Mouse (Mus musculus) layer of hippocampus, adult 11-12 months (tissue): Measurements from ENCODE around the gene Abhd14a.

Source experiments
- DNase-seq: peaks from one replicate; pipeline ENCODE4 v3.0.0; 2022; ENCODE audit warnings: low spot score

The Abhd14a gene

GRCm38 (mm10) chr9:106452351-106452750 is 4.9 kb upstream of the Abhd14a start:
- no peak for DNase-seq

- no peak for DNase-seq
Observed at GRCm38 (mm10) chr9:106451899-106452298, 4.4 kb upstream of the Abhd14a start.

- no peak for DNase-seq
Observed at GRCm38 (mm10) chr9:106451298-106451697, 3.8 kb upstream of the Abhd14a start.

GRCm38 (mm10) chr9:106450661-106451060 is 3.2 kb upstream of the Abhd14a start:
- DNase-seq, result peak; percentile 34

- no peak for DNase-seq
Observed at GRCm38 (mm10) chr9:106449947-106450346, 2.5 kb upstream of the Abhd14a start.

- peak; percentile 78 for DNase-seq
Observed at GRCm38 (mm10) chr9:106448498-106449031, 1.1 kb upstream of the Abhd14a start.

GRCm38 (mm10) chr9:106447951-106448350 is 473 bp upstream of the Abhd14a start:
- DNase-seq, result no peak

- no peak for DNase-seq
Observed at GRCm38 (mm10) chr9:106444836-106445235, 2.6 kb downstream of the Abhd14a start.

- DNase-seq, result no peak
Observed at GRCm38 (mm10) chr9:106442680-106443079, 4.8 kb downstream of the Abhd14a start.

GRCm38 (mm10) chr9:106436566-106436965 is 10.9 kb downstream of the Abhd14a start:
- no peak for DNase-seq

GRCm38 (mm10) chr9:106433389-106433788 is 14.1 kb downstream of the Abhd14a start:
- DNase-seq, result no peak

GRCm38 (mm10) chr9:106430015-106430264 is 17.5 kb downstream of the Abhd14a start:
- DNase-seq, result no peak

- peak; percentile 95 for DNase-seq
Observed at GRCm38 (mm10) chr9:106429221-106430014, 18.1 kb downstream of the Abhd14a start, which contains the start of gene Rpl29. Gene Rpl29 (plus strand): TSS chr9:106429454.

- DNase-seq, result no peak
Observed at GRCm38 (mm10) chr9:106428719-106429220, 18.7 kb downstream of the Abhd14a start.

GRCm38 (mm10) chr9:106421865-106422160 is 25.7 kb downstream of the Abhd14a start:
- peak; percentile 94 for DNase-seq

- no peak for DNase-seq
Observed at GRCm38 (mm10) chr9:106421033-106421864, 26.2 kb downstream of the Abhd14a start.

GRCm38 (mm10) chr9:106420608-106421007 is 26.9 kb downstream of the Abhd14a start:
- no peak for DNase-seq

GRCm38 (mm10) chr9:106417841-106418625 is 29.4 kb downstream of the Abhd14a start:
- peak; percentile 91 for DNase-seq

- no peak for DNase-seq
Observed at GRCm38 (mm10) chr9:106416826-106417225, 30.7 kb downstream of the Abhd14a start.

- DNase-seq, result no peak
Observed at GRCm38 (mm10) chr9:106413606-106414005, 33.9 kb downstream of the Abhd14a start.

GRCm38 (mm10) chr9:106412210-106412609 is 35.3 kb downstream of the Abhd14a start:
- DNase-seq, result no peak

- no peak for DNase-seq
Observed at GRCm38 (mm10) chr9:106411729-106412128, 35.7 kb downstream of the Abhd14a start.
